Mouse (Mus musculus): ENCODE measurements around the gene Mpp4. TPM values are rescaled to one million over a fixed set of nuclear protein-coding genes. Genes with fewer than 3 reads are reported as not detected.
A peak's percentile ranks its signal among the peaks of the same experiment; 100 is the strongest.

Mpp4 gene
- polyA plus RNA-seq, 1 experiment, result 0.51 TPM

DNA sequence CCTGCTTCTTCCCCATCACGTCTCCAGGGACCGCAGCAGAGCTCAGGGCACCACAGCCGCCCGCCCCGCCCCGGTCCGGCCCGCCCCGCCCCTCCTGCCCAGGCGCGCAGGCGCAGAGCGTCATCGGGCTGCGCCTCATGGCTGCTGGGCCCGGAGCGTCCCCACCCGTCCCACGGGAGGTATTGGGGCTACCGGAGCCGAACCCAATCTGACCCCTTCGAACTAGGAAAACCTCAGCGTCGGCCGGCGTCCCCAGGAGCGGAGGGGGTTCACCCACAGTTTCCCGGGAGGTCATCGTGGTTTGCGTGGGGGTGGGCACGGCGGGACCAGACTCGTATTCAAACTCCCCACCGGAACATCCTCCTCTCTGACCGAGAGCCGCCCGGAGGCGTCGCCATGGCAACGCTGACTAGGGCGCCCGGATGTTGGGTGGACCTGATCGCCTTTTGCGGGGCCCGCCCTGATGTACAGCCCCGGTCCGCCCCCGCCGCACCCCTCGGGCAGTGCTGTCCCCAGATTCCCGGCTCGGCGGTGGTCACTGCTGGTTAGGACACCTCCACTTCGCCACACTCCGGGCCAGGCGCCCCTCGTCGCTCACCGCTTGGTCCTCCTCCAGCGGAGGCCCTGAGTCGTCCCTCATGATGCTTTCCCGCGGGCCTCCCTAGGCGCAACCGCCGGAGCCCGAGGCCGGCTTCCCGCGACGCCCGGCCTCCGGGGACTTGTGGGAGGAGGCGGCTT is 43.3 kb downstream of the Mpp4 start, which contains the start of gene Tmem237:
TSS of gene Tmem237 (minus strand) at position 689 of the 738 bp plus-strand sequence.
- H3K36me3 ChIP-seq (ENCODE audit: control insufficient read depth, insufficient read depth), result peaks cover 18% of the 10 kb centered on the region
- H3K4me3 ChIP-seq (ENCODE audit: insufficient read depth, poor library complexity, severe bottlenecking), result peak within 1 kb of the TSS; percentile 45
- no peaks in the 10 kb centered on the region for H3K79me3 ChIP-seq (ENCODE audit: low read depth)
- H3K79me2 ChIP-seq (ENCODE audit: control insufficient read depth, insufficient read depth), result no peaks in the 10 kb centered on the region
- H3ac ChIP-seq (ENCODE audit: control insufficient read depth, insufficient read length, low read depth), result peak within 1 kb of the TSS; percentile 93
- H3K27me3 ChIP-seq (ENCODE audit: control insufficient read depth, insufficient read depth, insufficient read length), result no peaks in the 10 kb centered on the region
- TF ChIP-seq MAX (IDR thresholded peaks at IDR 0.05) (peak; percentile 38), CEBPB (IDR thresholded peaks at IDR 0.05; ENCODE audit: low read depth) (no peak), MYOG (IDR thresholded peaks at IDR 0.05; ENCODE audit: control insufficient read depth, extremely low read depth, insufficient read length) (no peak), CTCF (IDR thresholded peaks at IDR 0.05; ENCODE audit: control insufficient read depth, insufficient read depth, insufficient read length) (no peak), USF1 (IDR thresholded peaks at IDR 0.05; ENCODE audit: low read depth) (no peak), MYOD1 (IDR thresholded peaks at IDR 0.05; ENCODE audit: control insufficient read depth, insufficient read length, low read depth) (no peak), FOSL1 (IDR thresholded peaks at IDR 0.05; ENCODE audit: insufficient read depth, low read length, poor library complexity, severe bottlenecking) (no peak)

DNA sequence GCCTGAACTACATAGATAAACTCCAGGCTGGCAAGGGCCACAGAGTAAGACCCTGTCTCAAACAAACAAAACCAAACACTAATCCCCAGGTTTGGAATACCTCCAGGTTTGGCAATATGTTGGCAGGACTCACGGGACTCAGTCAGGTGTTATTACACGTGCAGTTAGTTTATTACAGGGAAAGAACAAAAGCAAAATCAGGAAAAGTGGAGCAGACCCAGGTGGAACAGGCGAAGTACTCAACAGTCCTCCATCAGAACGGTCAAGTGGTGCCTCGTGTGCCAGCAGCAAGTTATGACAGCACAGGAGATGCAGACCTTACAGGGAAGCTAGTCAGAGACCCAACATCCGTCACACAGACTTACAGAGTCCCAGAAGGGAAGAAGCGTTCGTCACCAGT is 52.7 kb downstream of the Mpp4 start:
- Histone ChIP-seq H3K4me3 (ENCODE audit: insufficient read depth, poor library complexity, severe bottlenecking) (no peak overlapping the region), H3K36me3 (ENCODE audit: control insufficient read depth, insufficient read depth) (peaks cover 36% of the 10 kb centered on the region), H3K79me3 (ENCODE audit: low read depth) (no peaks in the 10 kb centered on the region)

GRCm38 (mm10) chr1:59102071-59102470 is 61.1 kb downstream of the Mpp4 start:
- Histone ChIP-seq H3K36me3 (ENCODE audit: control insufficient read depth, insufficient read depth) (peaks cover 27% of the 10 kb centered on the region), H3K79me3 (ENCODE audit: low read depth) (no peaks in the 10 kb centered on the region), H3K79me2 (ENCODE audit: control insufficient read depth, insufficient read depth) (no peaks in the 10 kb centered on the region), H3K27me3 (ENCODE audit: control insufficient read depth, insufficient read depth, insufficient read length) (no peaks in the 10 kb centered on the region), H3K4me3 (ENCODE audit: insufficient read depth, poor library complexity, severe bottlenecking) (no peak overlapping the region), H3ac (ENCODE audit: control insufficient read depth, insufficient read length, low read depth) (no peak overlapping the region)
- TF ChIP-seq FOSL1 (IDR thresholded peaks at IDR 0.05; ENCODE audit: insufficient read depth, low read length, poor library complexity, severe bottlenecking) (no peak), MAX (IDR thresholded peaks at IDR 0.05) (no peak), CTCF (IDR thresholded peaks at IDR 0.05; ENCODE audit: control insufficient read depth, insufficient read depth, insufficient read length) (no peak), USF1 (IDR thresholded peaks at IDR 0.05; ENCODE audit: low read depth) (no peak), MYOD1 (IDR thresholded peaks at IDR 0.05; ENCODE audit: control insufficient read depth, insufficient read length, low read depth) (no peak), CEBPB (IDR thresholded peaks at IDR 0.05; ENCODE audit: low read depth) (no peak), MYOG (IDR thresholded peaks at IDR 0.05; ENCODE audit: control insufficient read depth, extremely low read depth, insufficient read length) (no peak)

More for the DNA sequence above, 52.7 kb downstream of the Mpp4 start:
- TF ChIP-seq CTCF (IDR thresholded peaks at IDR 0.05; ENCODE audit: control insufficient read depth, insufficient read depth, insufficient read length), result no peak
- no peak for TF ChIP-seq MAX (IDR thresholded peaks at IDR 0.05)
- Histone ChIP-seq H3K27me3 (ENCODE audit: control insufficient read depth, insufficient read depth, insufficient read length) (no peaks in the 10 kb centered on the region), H3K79me2 (ENCODE audit: control insufficient read depth, insufficient read depth) (no peaks in the 10 kb centered on the region), H3ac (ENCODE audit: control insufficient read depth, insufficient read length, low read depth) (no peak overlapping the region)

DNA sequence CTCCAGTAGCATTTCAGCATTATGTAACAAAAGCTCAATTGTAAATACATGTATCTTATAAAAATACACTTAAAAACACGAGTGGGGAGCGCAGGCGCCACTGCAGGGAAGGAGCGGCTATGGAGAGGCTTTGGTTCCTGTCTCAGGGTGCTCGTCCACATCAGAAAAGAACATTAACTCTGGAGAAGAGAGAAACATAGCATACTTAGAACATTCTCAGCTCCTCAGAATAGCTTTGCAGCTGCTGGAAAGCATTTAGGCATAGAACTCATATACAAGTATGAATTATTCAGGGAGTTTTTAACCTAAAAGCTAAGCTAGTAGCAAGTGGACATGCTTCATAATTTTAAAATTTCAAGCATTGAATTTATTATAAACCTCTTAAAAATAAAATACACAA is 62.2 kb downstream of the Mpp4 start:
- Histone ChIP-seq H3K79me2 (ENCODE audit: control insufficient read depth, insufficient read depth) (no peaks in the 10 kb centered on the region), H3K4me3 (ENCODE audit: insufficient read depth, poor library complexity, severe bottlenecking) (no peak overlapping the region), H3K79me3 (ENCODE audit: low read depth) (no peaks in the 10 kb centered on the region), H3K27me3 (ENCODE audit: control insufficient read depth, insufficient read depth, insufficient read length) (no peaks in the 10 kb centered on the region), H3ac (ENCODE audit: control insufficient read depth, insufficient read length, low read depth) (no peak overlapping the region), H3K36me3 (ENCODE audit: control insufficient read depth, insufficient read depth) (peaks cover 20% of the 10 kb centered on the region)
- TF ChIP-seq USF1 (IDR thresholded peaks at IDR 0.05; ENCODE audit: low read depth), result no peak
- TF ChIP-seq CEBPB (IDR thresholded peaks at IDR 0.05; ENCODE audit: low read depth), result no peak
- no peak for TF ChIP-seq FOSL1 (IDR thresholded peaks at IDR 0.05; ENCODE audit: insufficient read depth, low read length, poor library complexity, severe bottlenecking)
- TF ChIP-seq MYOG (IDR thresholded peaks at IDR 0.05; ENCODE audit: control insufficient read depth, extremely low read depth, insufficient read length), result no peak
- TF ChIP-seq CTCF (IDR thresholded peaks at IDR 0.05; ENCODE audit: control insufficient read depth, insufficient read depth, insufficient read length), result no peak
- TF ChIP-seq MAX (IDR thresholded peaks at IDR 0.05), result no peak
- TF ChIP-seq MYOD1 (IDR thresholded peaks at IDR 0.05; ENCODE audit: control insufficient read depth, insufficient read length, low read depth), result no peak

DNA sequence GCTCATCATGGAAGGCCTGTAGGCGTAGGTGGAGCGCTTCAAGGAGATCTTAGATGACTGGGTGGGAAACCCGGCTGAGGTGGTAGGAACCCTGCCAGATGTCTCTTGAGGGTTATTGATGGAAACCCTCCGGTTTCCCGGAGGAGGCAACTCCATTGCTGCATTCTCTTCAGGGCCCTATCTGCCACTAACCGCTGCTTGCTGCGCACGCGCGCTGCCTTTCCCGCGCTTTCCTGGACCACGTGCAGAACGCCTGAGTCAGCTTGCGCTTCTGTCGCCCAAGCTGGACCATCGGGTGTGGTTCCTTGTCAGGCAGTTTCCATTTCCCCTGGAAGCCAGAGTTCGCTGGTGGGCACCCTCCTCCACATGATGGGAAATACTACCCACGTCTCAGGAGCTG is 68.5 kb downstream of the Mpp4 start, which contains the start of gene C2cd6:
TSS of gene C2cd6 (minus strand) at position 196 of the 400 bp plus-strand sequence.
- TF ChIP-seq MAX (IDR thresholded peaks at IDR 0.05) (no peak), MYOD1 (IDR thresholded peaks at IDR 0.05; ENCODE audit: control insufficient read depth, insufficient read length, low read depth) (no peak), USF1 (IDR thresholded peaks at IDR 0.05; ENCODE audit: low read depth) (no peak), CEBPB (IDR thresholded peaks at IDR 0.05; ENCODE audit: low read depth) (no peak), MYOG (IDR thresholded peaks at IDR 0.05; ENCODE audit: control insufficient read depth, extremely low read depth, insufficient read length) (no peak), FOSL1 (IDR thresholded peaks at IDR 0.05; ENCODE audit: insufficient read depth, low read length, poor library complexity, severe bottlenecking) (no peak), CTCF (IDR thresholded peaks at IDR 0.05; ENCODE audit: control insufficient read depth, insufficient read depth, insufficient read length) (no peak)
- no peaks in the 10 kb centered on the region for H3K79me2 ChIP-seq (ENCODE audit: control insufficient read depth, insufficient read depth)
- no peak within 1 kb of the TSS for H3ac ChIP-seq (ENCODE audit: control insufficient read depth, insufficient read length, low read depth)

More for the DNA sequence above, 68.5 kb downstream of the Mpp4 start, which contains the start of gene C2cd6:
- Histone ChIP-seq H3K4me3 (ENCODE audit: insufficient read depth, poor library complexity, severe bottlenecking) (no peak within 1 kb of the TSS), H3K79me3 (ENCODE audit: low read depth) (no peaks in the 10 kb centered on the region), H3K36me3 (ENCODE audit: control insufficient read depth, insufficient read depth) (peaks cover 4% of the 10 kb centered on the region), H3K27me3 (ENCODE audit: control insufficient read depth, insufficient read depth, insufficient read length) (no peaks in the 10 kb centered on the region)

Other genes with a start within 250 kb of the Mpp4 start
- gene Trak2, start 190.0 kb downstream of the Mpp4 start, polyA plus RNA-seq (2012; fragmentation: generic; extraction: Trizol), result 12.2 TPM
- gene Stradb, start 189.9 kb downstream of the Mpp4 start, polyA plus RNA-seq (2012; fragmentation: generic; extraction: Trizol), result 6.0 TPM
- not detected for gene C2cd6, start 68.5 kb downstream of the Mpp4 start, polyA plus RNA-seq (2012; fragmentation: generic; extraction: Trizol)
- gene Tmem237, start 43.0 kb downstream of the Mpp4 start, polyA plus RNA-seq (2012; fragmentation: generic; extraction: Trizol), result 19.8 TPM
- gene Als2, start 73.8 kb upstream of the Mpp4 start, polyA plus RNA-seq (2012; fragmentation: generic; extraction: Trizol), result 9.4 TPM
- gene Cdk15, start 93.5 kb upstream of the Mpp4 start, polyA plus RNA-seq (2012; fragmentation: generic; extraction: Trizol), result 0.05 TPM